Comparison of ENCODE assay signal across 9 mouse cellular contexts in genomic region chr10:93736114-93736645, GRCm38 (mm10).
DNase-seq lines count a peak whose midpoint lies in the region; ATAC-seq and TF ChIP-seq lines count a peak whose summit lies in the region.
"Had no signal": no experiment of that assay in that cellular context is flagged by ENCODE, and none has a peak within 500 bp of the region (broad histone marks: within the 10 kb centered on the region; RNA-seq: fewer than 3 reads in every experiment).

No protein-coding gene starts in this region.

- H3K4me1 ChIP-seq in intestine, embryonic 16.5 days (ENCODE audit: control insufficient read depth, insufficient read depth, low read length) = no peaks in the 10 kb centered on the region; the same call in 1 of the 2 replicates
- no peaks in the 10 kb centered on the region for H3K4me1 ChIP-seq in stomach, postnatal 0 days (replicated peaks; ENCODE audit: control insufficient read depth, insufficient read depth)
- H3K4me1 ChIP-seq: stomach, embryonic 15.5 days had no signal

- no peak overlapping the region for H3K4me3 ChIP-seq in intestine, embryonic 16.5 days (ENCODE audit: low read length)
- H3K4me3 ChIP-seq in stomach, postnatal 0 days (ENCODE audit: low read depth, low read length) = no peak overlapping the region
- H3K4me3 ChIP-seq: stomach, embryonic 15.5 days had no signal

- H3K36me3 ChIP-seq in intestine, embryonic 16.5 days (ENCODE audit: control insufficient read depth, insufficient read depth, low read length) = no peaks in the 10 kb centered on the region
- no peaks in the 10 kb centered on the region for H3K36me3 ChIP-seq in stomach, postnatal 0 days (ENCODE audit: control insufficient read depth, insufficient read depth, low read length)
- H3K36me3 ChIP-seq: stomach, embryonic 15.5 days had no signal

- TF ChIP-seq CTCF in stomach, postnatal 0 days (IDR thresholded peaks at IDR 0.05; ENCODE audit: low read depth) = no peak

- no peaks in the 10 kb centered on the region for H3K9me3 ChIP-seq in intestine, embryonic 16.5 days (ENCODE audit: control insufficient read depth, low read length)
- no peaks in the 10 kb centered on the region for H3K9me3 ChIP-seq in stomach, postnatal 0 days (ENCODE audit: control insufficient read depth, low read length)
- H3K9me3 ChIP-seq: stomach, embryonic 15.5 days had no signal

- peak; percentile 9 to 14 for DNase-seq in layer of hippocampus, adult 8-10 months (ENCODE audit: low spot score in 2 of 2)
- DNase-seq in layer of hippocampus, postnatal 36 days = no peak
- peak; percentile 71 for DNase-seq in adrenal gland, adult 8-10 months
- DNase-seq in gastrocnemius, postnatal 25 days = peak; percentile 62
- peak; percentile 69 to 85 for DNase-seq in lung, postnatal 4 days
- no peak for DNase-seq in stomach, postnatal 0 days (ENCODE audit: low spot score)

- H3K27ac ChIP-seq in intestine, embryonic 16.5 days (ENCODE audit: low read length) = no peak overlapping the region
- H3K27ac ChIP-seq in stomach, postnatal 0 days (replicated peaks) = no peak overlapping the region
- H3K27ac ChIP-seq: stomach, embryonic 15.5 days had no signal

- no peak overlapping the region for H3K9ac ChIP-seq in intestine, embryonic 16.5 days (ENCODE audit: low read depth, low read length)
- H3K9ac ChIP-seq in stomach, postnatal 0 days (ENCODE audit: low read length) = no peak overlapping the region
- H3K9ac ChIP-seq: stomach, embryonic 15.5 days had no signal

- 42% methylated on average over 6 of the region's 6 CpGs for WGBS in intestine, embryonic 16.5 days
- WGBS in stomach, postnatal 0 days = 50% methylated on average over 6 of the region's 6 CpGs

- H3K4me2 ChIP-seq in intestine, embryonic 16.5 days (ENCODE audit: low read depth, low read length) = no peak overlapping the region
- H3K4me2 ChIP-seq in stomach, postnatal 0 days (replicated peaks; ENCODE audit: low read depth) = no peak overlapping the region
- H3K4me2 ChIP-seq: stomach, embryonic 15.5 days had no signal

- ATAC-seq in intestine, embryonic 16.5 days = peak; percentile 50
- no peak for ATAC-seq in CD4-positive, CD25-positive, alpha-beta regulatory T cell, adult 4 months
- ATAC-seq in stomach, postnatal 0 days (ENCODE audit: low FRiP score, low TSS enrichment) = no peak

- TF ChIP-seq EP300 in stomach, postnatal 0 days (optimal IDR thresholded peaks at IDR 0.05) = no peak

- no peaks in the 10 kb centered on the region for H3K27me3 ChIP-seq in intestine, embryonic 16.5 days (replicated peaks; ENCODE audit: control insufficient read depth, insufficient read depth, low read length)
- no peaks in the 10 kb centered on the region for H3K27me3 ChIP-seq in stomach, postnatal 0 days (ENCODE audit: control insufficient read depth, insufficient read depth, low read length)
- H3K27me3 ChIP-seq: stomach, embryonic 15.5 days had no signal

Comparison
In these comparisons a context has a peak if more than half of its experiments do, and no peak if none do; other contexts are left out.
1. DNase-seq: peak in layer of hippocampus, adult 8-10 months (2 of 2), adrenal gland, adult 8-10 months (single experiment), gastrocnemius, postnatal 25 days (single experiment) and lung, postnatal 4 days (2 of 2); none in layer of hippocampus, postnatal 36 days (0 of 2) and stomach, postnatal 0 days (single experiment).